ENCODE assay signal across 8 mouse cellular contexts in genomic region chr8:85595391-85595790, GRCm38 (mm10). TPM values are rescaled to one million over a fixed set of nuclear protein-coding genes. Genes with fewer than 3 reads are reported as not detected.
DNase-seq lines count a peak whose midpoint lies in the region; ATAC-seq and TF ChIP-seq lines count a peak whose summit lies in the region.

No protein-coding gene starts in this region.

- DNase-seq in cerebellum, postnatal 14 days: peak; percentile 9 to 36
- no peak for DNase-seq in cerebellum, adult 9-10 months
- peak; percentile 80 for DNase-seq in ES-CJ7 (ENCODE audit: low read depth, low spot score)
- DNase-seq in hindbrain, postnatal 0 days (ENCODE audit: low spot score): peak; percentile 29
- DNase-seq in right cerebral cortex, adult 2 months (ENCODE audit: low spot score in 2 of 2): no peak
- DNase-seq in cerebellum, adult 11-12 months: no peak
- DNase-seq in thymus, postnatal 36 days: no peak

- no peak overlapping the region for H3K4me3 ChIP-seq in hindbrain, postnatal 0 days (ENCODE audit: low read length)
- H3K4me3 ChIP-seq in liver, embryonic 15.5 days (replicated peaks): no peak overlapping the region

- no peaks in the 10 kb centered on the region for H3K9me3 ChIP-seq in hindbrain, postnatal 0 days (ENCODE audit: low read length)
- H3K9me3 ChIP-seq in liver, embryonic 15.5 days (replicated peaks): no peaks in the 10 kb centered on the region

- TF ChIP-seq CTCF in hindbrain, postnatal 0 days (IDR thresholded peaks at IDR 0.05; ENCODE audit: low read depth): no peak

- H3K4me2 ChIP-seq in hindbrain, postnatal 0 days (ENCODE audit: low read depth, low read length): no peak overlapping the region
- H3K4me2 ChIP-seq in liver, embryonic 15.5 days: no peak overlapping the region

- H3K4me1 ChIP-seq in hindbrain, postnatal 0 days (ENCODE audit: insufficient read depth, low read length): no peaks in the 10 kb centered on the region
- H3K4me1 ChIP-seq in liver, embryonic 15.5 days (replicated peaks): no peaks in the 10 kb centered on the region; the same call in 1 of the 2 replicates

- no peak overlapping the region for H3K9ac ChIP-seq in hindbrain, postnatal 0 days (replicated peaks; ENCODE audit: low read length)
- H3K9ac ChIP-seq in liver, embryonic 15.5 days: no peak overlapping the region

- H3K27ac ChIP-seq in hindbrain, postnatal 0 days: no peak overlapping the region
- H3K27ac ChIP-seq in liver, embryonic 15.5 days (replicated peaks): no peak overlapping the region

- peak; percentile 56; the same call in 1 of the 2 replicates for ATAC-seq in hindbrain, postnatal 0 days
- ATAC-seq in liver, embryonic 15.5 days (ENCODE audit: insufficient read depth): peak; percentile 70

- 33% methylated on average over 6 of the region's 6 CpGs for WGBS in hindbrain, postnatal 0 days
- WGBS in liver, embryonic 15.5 days (ENCODE audit: insufficient replicate concordance): 61% methylated on average over 6 of the region's 6 CpGs

- no peaks in the 10 kb centered on the region for H3K36me3 ChIP-seq in hindbrain, postnatal 0 days (ENCODE audit: insufficient read depth, low read length)
- H3K36me3 ChIP-seq in liver, embryonic 15.5 days (replicated peaks): no peaks in the 10 kb centered on the region

- no peaks in the 10 kb centered on the region for H3K27me3 ChIP-seq in hindbrain, postnatal 0 days (ENCODE audit: insufficient read depth, low read length)
- H3K27me3 ChIP-seq in liver, embryonic 15.5 days: no peaks in the 10 kb centered on the region

RNA-seq across cellular contexts. Expression of gene Dnaja2, which starts 40.2 kb away (rescaled TPM):
- 43.9 and 56.7 TPM in 2 replicates for total RNA-seq in hindbrain, postnatal 0 days (2014; rRNA removed)
- polyA plus RNA-seq in hindbrain, postnatal 0 days (2015; fragmentation: Nextera tagmentation; extraction: Ambion mirVana): 155 and 156 TPM in 2 replicates
- 62.3 and 67.5 TPM in 2 replicates for polyA plus RNA-seq in liver, embryonic 15.5 days (2015; fragmentation: Nextera tagmentation; extraction: Ambion mirVana)

Comparison
In these comparisons a context has a peak if more than half of its experiments do, and no peak if none do; other contexts are left out.
1. DNase-seq: peak in cerebellum, postnatal 14 days (2 of 2), ES-CJ7 (single experiment) and hindbrain, postnatal 0 days (single experiment); none in cerebellum, adult 9-10 months (single experiment), right cerebral cortex, adult 2 months (0 of 2), cerebellum, adult 11-12 months (single experiment) and thymus, postnatal 36 days (0 of 2).